Comparison of ENCODE assay signal across 8 mouse cellular contexts in the genomic region with DNA sequence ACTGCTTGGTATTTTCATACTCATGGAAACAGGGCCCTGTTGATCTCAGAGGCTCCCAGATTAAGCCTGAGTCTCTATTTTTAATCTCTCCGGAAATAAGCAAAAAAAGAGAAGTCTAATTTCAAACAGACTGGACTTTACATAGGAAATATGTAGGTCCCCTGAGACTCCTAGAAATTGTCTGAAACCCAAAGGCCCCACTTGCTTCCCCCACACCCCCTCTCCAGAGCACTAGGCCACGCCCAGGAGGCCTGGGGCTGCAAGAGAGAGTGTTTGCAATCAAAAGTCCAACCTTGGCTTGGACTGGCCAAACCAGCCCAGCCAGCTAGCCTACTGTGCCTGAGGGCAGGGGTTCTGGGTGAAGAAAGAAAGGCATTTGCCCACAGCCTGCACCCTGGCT.
DNase-seq lines count a peak whose midpoint lies in the region; ATAC-seq lines count a peak whose summit lies in the region.

No protein-coding gene starts in this region.

- no peak overlapping the region for H3K27ac ChIP-seq in limb, embryonic 11.5 days (replicated peaks; ENCODE audit: low read depth, low read length)
- H3K27ac ChIP-seq in stomach, embryonic 14.5 days (ENCODE audit: low read length), result peak overlapping the region; percentile 68; the same call in 1 of the 2 replicates

- no peaks in the 10 kb centered on the region for H3K27me3 ChIP-seq in limb, embryonic 11.5 days (ENCODE audit: control insufficient read depth, insufficient read depth, low read length)
- H3K27me3 ChIP-seq in stomach, embryonic 14.5 days (ENCODE audit: control insufficient read depth, insufficient read depth, low read length), result no peaks in the 10 kb centered on the region

- DNase-seq in urinary bladder, adult 18-20 months (ENCODE audit: low spot score in 2 of 2), result peak; percentile 55 to 77
- no peak for DNase-seq in urinary bladder, postnatal 10 days (ENCODE audit: low spot score)
- peak; percentile 62 for DNase-seq in heart, postnatal 4 days
- peak; percentile 53 for DNase-seq in limb, embryonic 11.5 days (ENCODE audit: low spot score)
- no peak for DNase-seq in ovary, adult 18-20 months (ENCODE audit: low spot score)
- DNase-seq in retina, postnatal 1 day, result no peak
- DNase-seq in adrenal gland, postnatal 4 days (ENCODE audit: low spot score in 2 of 2), result no peak

- no peak overlapping the region for H3K4me2 ChIP-seq in limb, embryonic 11.5 days (ENCODE audit: low read depth, severe bottlenecking)
- H3K4me2 ChIP-seq in stomach, embryonic 14.5 days (replicated peaks; ENCODE audit: low read depth, low read length), result no peak overlapping the region

- H3K4me3 ChIP-seq in limb, embryonic 11.5 days (ENCODE audit: low read depth, low read length), result no peak overlapping the region
- no peak overlapping the region for H3K4me3 ChIP-seq in stomach, embryonic 14.5 days (ENCODE audit: low read depth, low read length)

- no peaks in the 10 kb centered on the region for H3K9me3 ChIP-seq in limb, embryonic 11.5 days (ENCODE audit: control insufficient read depth, low read length)
- H3K9me3 ChIP-seq in stomach, embryonic 14.5 days (ENCODE audit: control insufficient read depth, low read depth, low read length), result no peaks in the 10 kb centered on the region

- peaks cover 4% of the 10 kb centered on the region; the same call in 1 of the 2 replicates for H3K4me1 ChIP-seq in limb, embryonic 11.5 days (ENCODE audit: control insufficient read depth, insufficient read depth, low read length)
- peaks cover 23% of the 10 kb centered on the region for H3K4me1 ChIP-seq in stomach, embryonic 14.5 days (ENCODE audit: control insufficient read depth, insufficient read depth, low read length)

- no peak overlapping the region for H3K9ac ChIP-seq in limb, embryonic 11.5 days (ENCODE audit: low read length)
- no peak overlapping the region for H3K9ac ChIP-seq in stomach, embryonic 14.5 days (replicated peaks; ENCODE audit: low read depth, low read length)

- H3K36me3 ChIP-seq in limb, embryonic 11.5 days (ENCODE audit: control insufficient read depth, insufficient read depth, low read length), result no peaks in the 10 kb centered on the region
- H3K36me3 ChIP-seq in stomach, embryonic 14.5 days (ENCODE audit: control insufficient read depth, insufficient read depth, low read length), result no peaks in the 10 kb centered on the region

- ATAC-seq in limb, embryonic 11.5 days (ENCODE audit: insufficient number of reproducible peaks, low FRiP score, low TSS enrichment, low read depth), result no peak
- ATAC-seq in stomach, embryonic 14.5 days (ENCODE audit: insufficient number of reproducible peaks, insufficient read depth, low FRiP score, low read depth), result peak; percentile 82; the same call in 1 of the 2 replicates

- WGBS in limb, embryonic 11.5 days, result 65% methylated on average over 2 of the region's 2 CpGs
- WGBS in stomach, embryonic 14.5 days, result 47% methylated on average over 2 of the region's 2 CpGs

Comparison
In these comparisons a context has a peak if more than half of its experiments do, and no peak if none do; other contexts are left out.
1. DNase-seq: peak in urinary bladder, adult 18-20 months (2 of 2), heart, postnatal 4 days (single experiment) and limb, embryonic 11.5 days (single experiment); none in urinary bladder, postnatal 10 days (single experiment), ovary, adult 18-20 months (single experiment), retina, postnatal 1 day (single experiment) and adrenal gland, postnatal 4 days (0 of 2).